Mouse (Mus musculus): ENCODE results near the gene Zfp354b.

Gene Zfp354b

GRCm38 (mm10) chr11:50931451-50931866 is at the start of gene Zfp354b:
Zfp354b (minus strand) TSS chr11:50931633.
- no peak for DNase-seq (ENCODE audit: low read depth, low spot score)

DNA sequence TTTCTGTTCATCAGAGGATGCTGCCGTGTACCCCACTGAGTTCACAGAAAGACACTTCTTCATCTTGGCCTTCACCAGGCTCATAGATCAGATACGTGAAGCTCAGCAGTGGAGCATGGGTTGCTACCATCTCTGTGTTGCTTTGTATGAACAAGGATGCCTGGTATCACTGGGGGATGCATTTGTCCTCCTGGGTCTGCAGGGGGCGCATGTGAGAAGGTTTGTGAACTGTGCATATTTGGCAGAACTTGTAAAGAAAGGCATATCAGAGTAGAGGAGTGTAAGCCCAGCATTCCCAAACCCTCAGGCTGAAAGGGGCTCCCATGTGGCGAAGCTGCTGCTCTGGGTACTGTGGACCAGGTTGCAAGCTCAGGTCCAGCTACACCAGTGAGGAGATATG is 45.8 kb upstream of the Zfp354b start:
- no peak for DNase-seq (ENCODE audit: low read depth, low spot score)

DNA sequence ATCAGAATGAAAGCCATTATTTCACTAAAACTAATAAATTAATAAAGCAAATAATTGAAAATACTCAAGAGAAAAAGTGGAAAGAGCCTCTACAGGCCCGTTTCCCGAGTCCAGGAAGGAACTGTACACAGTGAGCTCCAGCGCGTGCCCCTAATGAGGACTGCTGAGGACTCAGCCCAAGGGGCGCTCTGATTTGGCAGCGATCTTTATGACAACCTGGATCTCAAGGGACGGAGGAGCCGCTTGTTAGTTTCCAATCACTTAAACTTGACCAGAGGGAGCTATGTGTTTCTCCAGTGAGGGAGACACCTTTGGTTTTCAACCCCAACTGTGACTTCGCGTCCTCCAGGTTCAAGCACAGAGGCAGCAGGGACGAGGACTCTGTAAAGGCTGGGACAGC is 34.8 kb upstream of the Zfp354b start, which contains the start of gene Olfr1378:
Olfr1378 (plus strand) TSS at position 301 of the 400 bp plus-strand sequence.
- DNase-seq (ENCODE audit: low read depth, low spot score): no peak

DNA sequence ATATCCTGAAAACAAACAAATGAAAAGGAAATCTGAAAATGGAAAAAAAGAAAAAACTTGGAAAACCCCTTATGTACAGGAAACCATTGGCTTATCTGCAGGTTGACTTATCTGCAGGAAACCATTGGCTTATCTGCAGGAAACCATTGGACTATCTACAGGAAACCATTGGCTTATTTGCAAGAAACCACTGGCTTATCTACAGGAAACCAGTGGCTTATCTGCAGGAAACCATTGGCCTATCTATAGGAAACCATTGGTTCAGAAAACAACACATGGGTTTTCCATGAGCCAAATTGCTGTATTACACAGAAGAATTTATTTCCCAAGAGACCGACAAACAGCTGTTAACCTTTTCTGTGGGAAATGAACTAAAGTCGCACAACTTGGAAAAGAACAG is 33.5 kb upstream of the Zfp354b start:
- DNase-seq (ENCODE audit: low read depth, low spot score): no peak

DNA sequence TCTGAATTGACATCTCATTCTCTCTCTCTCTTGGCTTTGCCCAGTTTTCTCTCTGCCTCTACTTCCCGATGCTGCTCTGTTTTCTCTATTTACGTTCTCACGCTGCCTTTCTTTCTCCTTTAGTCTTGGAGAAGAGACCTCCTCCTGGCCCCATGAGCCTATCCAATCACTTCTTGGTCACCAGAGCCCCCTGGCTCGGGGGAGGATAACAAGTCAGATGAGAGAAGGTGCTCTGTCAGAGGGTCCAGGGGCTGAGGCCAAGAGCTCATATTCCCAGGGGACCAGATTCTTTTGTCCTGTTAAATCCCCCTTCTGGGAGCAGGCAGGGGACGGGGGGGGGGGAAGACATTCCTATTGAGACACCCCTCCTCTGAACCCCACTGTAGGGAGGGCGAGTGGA is 22.2 kb upstream of the Zfp354b start, which contains the start of gene Prop1:
Prop1 (minus strand) TSS at position 101 of the 400 bp plus-strand sequence.
- no peak for DNase-seq (ENCODE audit: low read depth, low spot score)

GRCm38 (mm10) chr11:50952290-50952689 is 20.9 kb upstream of the Zfp354b start:
- no peak for DNase-seq (ENCODE audit: low read depth, low spot score)

DNA sequence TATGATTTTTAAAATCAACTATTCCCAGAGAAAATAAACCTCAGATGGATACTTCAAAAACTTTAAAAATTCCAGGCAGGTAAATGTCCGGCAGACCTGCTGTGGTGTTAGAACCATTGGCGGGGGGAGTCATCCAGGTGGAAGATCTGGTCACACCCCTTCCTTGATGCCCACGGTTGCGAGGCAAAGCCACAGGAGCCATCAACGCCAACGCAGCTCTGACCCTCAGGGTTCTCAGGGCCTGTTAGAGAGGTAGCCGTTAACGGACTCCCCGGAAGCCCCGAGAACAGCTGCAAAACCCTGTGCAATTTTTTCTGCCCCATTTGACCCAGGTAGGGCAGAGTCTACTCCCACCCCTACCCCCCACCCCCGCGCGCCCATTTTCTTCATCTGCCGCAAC is 12.1 kb upstream of the Zfp354b start, which contains the start of gene 4933414I15Rik:
4933414I15Rik (minus strand) TSS at position 260 of the 400 bp plus-strand sequence.
- DNase-seq (ENCODE audit: low read depth, low spot score): no peak

DNA sequence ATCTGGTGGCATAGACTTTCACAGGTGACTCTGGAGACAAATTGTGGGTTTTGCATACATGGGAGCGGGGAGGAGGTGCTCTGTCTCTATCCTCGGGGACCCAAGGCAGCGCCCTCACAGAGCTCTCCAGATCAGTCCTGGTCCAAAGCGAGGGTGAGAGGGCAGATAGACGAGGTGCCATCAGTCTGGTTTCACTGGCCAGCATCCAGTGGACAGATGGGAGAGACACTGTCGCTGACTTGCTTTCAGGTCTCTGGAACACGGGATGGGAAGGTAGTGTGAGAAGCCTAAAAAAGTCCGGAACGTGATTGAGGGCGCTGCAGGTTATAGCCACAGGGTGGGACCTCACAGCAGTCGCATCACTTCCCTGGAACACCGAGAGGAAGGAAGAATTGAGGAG is 11.0 kb upstream of the Zfp354b start:
- no peak for DNase-seq (ENCODE audit: low read depth, low spot score)

DNA sequence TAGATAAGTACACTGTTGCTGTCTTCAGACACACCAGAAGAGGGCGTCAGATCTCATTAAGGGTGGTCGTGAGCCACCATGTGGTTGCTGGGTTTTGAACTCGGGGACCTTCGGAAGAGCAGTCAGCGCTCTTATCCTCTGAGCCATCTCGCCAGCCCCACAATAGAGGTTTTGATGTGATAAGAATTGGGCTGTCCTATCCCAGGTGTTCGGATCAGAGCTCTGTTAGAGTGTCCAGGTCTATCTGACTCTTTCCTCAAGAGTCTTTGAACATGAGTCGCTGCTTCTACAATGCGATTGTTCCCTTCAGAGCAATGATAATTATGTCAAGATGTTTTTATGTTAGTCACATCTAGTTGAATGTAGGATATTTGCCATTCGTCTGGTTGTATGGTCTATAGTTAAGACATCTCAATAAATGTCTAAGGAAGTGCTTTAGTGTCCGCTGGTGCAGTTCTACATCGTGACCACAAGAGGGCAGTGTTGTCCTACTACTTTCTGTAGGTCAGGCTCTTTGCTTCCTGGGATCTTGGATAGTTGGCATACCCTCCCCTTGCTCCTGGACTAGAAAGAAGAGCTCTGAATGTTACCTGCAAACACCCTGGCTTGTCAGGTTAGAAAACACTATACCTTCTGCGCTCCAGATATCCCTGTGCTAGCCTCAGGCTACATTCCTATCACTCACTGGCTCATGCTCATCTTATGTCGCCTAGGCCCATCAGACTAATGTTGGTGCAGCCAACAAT is 8.4 kb upstream of the Zfp354b start:
- DNase-seq (ENCODE audit: low read depth, low spot score): no peak

DNA sequence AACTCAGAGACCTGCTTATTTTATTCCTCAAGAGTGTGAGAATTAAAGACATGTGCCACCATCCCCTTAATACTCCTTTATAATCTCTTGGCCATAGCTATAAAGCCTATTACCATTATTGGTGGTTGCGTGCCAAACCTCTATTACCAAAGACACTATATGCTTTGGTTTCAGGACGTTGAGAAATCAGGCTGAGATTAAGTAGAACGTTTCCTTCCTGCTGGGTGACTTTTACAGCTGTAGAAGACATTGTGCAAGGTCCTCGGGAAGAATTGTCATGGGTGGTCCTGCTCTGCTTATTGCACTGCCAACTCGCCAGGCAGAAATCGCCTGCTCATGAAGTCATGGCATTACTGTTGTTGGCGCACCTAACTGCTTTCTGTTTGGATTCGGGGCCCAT is 7.0 kb upstream of the Zfp354b start:
- DNase-seq (ENCODE audit: low read depth, low spot score): no peak

- DNase-seq (ENCODE audit: low read depth, low spot score): no peak
These were observed 607 bp upstream of the Zfp354b start for GRCm38 (mm10) chr11:50932040-50932439.

DNA sequence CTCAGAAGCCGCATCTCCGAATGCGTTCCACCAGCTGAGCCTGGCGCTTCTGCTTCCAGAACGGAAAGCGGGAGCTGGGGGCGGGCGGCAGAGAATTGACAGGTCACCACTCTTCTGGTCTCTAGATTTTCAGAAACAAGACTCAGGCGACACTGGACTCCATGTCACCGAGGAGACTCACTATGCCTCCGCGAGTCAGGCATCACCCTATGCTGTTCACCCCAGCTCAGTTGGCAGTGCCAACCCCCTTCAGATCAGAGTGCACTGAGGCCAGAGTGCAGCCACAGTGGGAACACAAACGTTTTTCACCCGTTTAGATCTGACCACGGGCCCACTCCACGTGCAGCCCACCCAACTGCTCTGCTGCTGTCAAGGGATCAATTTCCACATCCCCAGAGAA is 412 bp downstream of the Zfp354b start:
- DNase-seq (ENCODE audit: low read depth, low spot score): no peak

DNA sequence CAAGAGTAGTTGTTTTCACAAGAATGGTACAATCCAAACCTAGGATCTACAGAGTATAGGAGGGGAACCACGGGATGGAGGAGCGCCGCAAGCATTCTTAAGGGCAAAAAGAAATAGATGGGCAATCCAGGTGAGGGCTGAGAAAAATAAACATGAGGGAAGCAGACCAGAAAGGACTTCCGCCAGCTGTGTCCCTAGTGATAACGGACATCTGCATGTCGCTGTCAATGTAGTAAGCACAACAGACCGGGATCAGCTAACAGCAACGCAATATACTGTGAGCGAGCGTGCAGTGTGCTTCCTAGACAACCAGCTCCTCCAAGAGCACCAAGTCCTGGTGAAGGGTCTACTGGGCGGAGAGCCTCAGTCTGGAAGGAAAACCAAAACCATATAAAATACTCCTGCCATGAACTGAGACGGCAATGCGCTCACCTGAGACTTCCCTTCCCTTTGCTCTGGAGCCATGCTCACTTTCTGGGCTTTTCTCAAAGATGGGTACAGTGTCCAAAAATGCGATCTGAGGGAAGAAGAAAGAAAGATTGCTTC is 891 bp downstream of the Zfp354b start:
- DNase-seq (ENCODE audit: low read depth, low spot score): no peak

DNA sequence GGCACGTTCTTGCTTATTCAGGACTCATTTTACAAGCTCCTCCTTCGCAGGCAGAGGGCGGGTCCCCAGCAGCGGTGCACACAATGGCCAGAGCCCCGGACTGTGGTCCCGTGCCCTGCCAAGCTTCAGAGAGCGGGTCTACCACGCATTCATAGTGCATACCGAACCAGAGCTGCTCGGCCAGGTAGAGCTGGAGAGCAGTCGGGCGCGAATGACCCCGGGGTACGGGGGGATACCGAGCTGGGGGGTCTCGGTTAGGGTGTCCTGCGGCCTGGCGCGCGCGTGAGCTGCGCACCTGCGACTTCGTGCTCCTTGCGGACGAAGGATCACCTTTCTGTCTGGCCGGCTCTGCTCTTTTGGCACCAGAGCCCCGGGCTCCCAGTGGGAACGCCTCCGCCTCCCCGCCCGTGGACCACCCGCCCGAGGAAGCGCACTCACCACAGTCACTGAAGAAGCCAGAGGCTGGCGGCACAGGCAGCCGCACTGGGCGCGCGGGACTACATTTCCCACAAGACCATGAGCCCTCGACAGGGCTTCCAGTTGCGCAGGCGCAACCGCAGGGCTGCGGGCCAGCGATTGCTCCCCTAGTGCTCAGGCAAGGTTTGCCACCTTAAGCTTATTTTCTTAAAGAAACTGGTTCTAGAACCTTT is 15.6 kb downstream of the Zfp354b start, which contains the start of gene Zfp2:
Zfp2 (minus strand) TSS at position 495 of the 650 bp plus-strand sequence.
- DNase-seq (ENCODE audit: low read depth, low spot score): no peak

DNA sequence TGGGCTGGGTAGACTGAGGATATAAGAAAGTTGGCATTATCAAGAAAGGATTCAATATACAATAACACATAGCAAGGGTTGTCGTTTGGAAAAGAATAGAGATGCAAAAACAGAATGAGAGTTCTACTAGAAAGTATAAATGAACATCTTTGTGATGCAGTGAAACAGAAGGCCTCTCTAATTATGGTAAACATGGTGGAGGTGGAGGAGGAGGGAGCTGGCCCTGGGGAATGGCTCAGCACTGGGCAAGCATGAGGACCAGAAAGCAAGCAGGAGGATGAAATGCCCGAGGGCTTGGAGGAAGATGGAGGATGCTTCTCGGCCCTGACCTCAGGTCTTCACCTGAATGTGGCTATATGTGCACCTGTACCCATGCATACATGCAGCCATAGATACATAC is 17.0 kb downstream of the Zfp354b start:
- no peak for DNase-seq (ENCODE audit: low read depth, low spot score)

DNA sequence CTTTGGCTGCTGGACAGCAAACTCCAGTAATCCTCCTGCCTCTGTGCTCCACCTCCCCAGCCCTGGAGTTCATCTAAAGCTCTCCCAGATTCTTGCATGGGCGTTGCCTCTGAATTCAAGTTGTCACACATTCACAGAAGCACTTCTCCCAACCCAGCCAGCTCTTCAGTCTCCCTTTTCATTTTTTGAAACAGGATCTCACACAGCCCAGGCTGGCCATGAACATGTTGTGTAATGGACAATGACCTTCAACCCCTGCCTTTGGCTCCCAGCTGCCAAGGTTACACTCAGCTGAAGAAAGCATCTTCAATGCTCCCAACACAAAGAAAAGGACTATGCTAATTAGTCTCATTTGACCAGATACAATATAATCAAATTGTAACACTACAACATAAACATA is 18.1 kb downstream of the Zfp354b start:
- DNase-seq (ENCODE audit: low read depth, low spot score): no peak

DNA sequence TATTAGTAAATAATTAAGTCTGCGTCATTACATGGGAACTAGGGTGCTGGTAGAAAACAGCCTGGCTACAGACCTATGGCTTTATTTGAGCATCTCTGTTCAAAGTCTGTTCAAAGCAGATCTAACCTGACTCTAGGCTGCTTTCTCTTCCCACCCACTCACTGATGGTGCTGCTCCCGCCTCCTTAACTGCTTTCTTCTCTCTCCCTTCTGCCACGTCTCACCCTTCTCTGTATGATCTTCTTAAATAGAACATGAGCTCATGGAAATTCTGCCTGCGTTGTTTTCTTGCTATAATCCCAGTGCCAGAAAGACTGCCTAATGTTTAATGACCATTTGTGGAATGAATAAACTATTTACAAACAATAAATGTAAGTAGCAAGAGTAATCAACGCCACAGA is 23.3 kb downstream of the Zfp354b start:
- DNase-seq (ENCODE audit: low read depth, low spot score): no peak

DNA sequence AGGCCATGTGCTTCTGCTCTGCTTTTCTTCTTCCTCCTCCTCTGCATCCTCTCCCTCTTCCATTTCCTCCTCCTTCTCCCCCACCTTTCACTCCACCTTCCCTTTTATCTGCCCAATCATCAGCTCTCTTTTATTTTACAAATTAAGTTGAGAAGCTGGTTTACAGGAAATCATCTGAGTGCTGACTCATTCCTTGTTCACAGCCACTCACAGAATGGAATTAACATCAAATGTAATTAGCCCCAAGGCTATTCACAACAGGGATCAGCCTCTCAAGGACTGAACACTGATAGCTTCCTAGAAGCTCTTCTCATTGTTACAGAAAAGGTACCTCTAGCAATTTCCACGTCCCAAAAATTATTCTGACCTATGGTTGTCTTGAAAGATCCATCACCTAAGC is 34.1 kb downstream of the Zfp354b start:
- DNase-seq (ENCODE audit: low read depth, low spot score): no peak

DNA sequence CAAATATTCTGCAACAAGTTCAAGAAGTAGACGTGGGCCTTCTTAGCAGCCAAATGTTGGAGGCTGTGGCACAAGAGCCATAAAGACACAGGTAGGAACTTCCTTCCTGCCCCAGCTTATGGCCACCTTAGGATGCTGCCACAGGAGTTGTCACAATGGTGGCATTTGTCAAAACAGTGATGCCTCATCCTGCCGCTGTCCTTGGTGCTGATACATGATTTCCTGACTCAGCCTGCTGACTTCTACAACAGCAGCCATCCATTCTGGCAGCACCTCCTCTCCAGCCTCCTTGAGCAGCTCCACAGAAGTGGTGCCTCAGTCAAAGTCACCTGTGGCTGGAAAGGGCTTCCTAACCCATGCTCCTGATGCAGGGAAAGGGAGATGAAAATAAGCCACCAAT is 39.0 kb downstream of the Zfp354b start:
- no peak for DNase-seq (ENCODE audit: low read depth, low spot score)

GRCm38 (mm10) chr11:50887390-50888128 is 43.9 kb downstream of the Zfp354b start, which contains the start of gene Zfp454:
Zfp454 (minus strand) TSS chr11:50887651.
- no peak for DNase-seq (ENCODE audit: low read depth, low spot score)

DNA sequence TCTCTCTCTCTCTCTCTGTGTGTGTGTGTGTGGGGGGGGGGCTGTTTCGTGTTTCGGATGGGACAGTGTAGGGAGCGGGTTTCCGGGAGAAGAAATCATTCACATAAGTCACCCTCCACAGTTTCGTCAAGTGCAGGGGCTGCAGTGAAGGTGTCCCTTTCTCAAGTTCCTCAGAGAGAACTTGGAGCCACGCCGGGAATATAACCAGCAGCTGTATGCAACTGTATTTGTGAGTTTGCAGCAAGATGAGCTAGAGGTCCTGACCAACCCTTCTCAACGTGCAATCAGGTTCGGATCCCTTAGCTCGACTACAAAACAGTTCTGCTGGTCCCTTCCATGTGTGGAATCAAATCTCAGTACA is 44.5 kb downstream of the Zfp354b start:
- DNase-seq (ENCODE audit: low read depth, low spot score): no peak
